Mouse (Mus musculus): ENCODE results near the gene Wipf1. TPM values are rescaled to one million over a fixed set of nuclear protein-coding genes. Genes with fewer than 3 reads are reported as not detected.

The Wipf1 gene
- polyA plus RNA-seq, 1 experiment from 2014 or later: 8.0 TPM

- ATAC-seq (replicated peaks; ENCODE audit: low FRiP score, low read depth): no peak
- H3K36me3 ChIP-seq (ENCODE audit: insufficient read depth, low read length): peaks cover 44% of the 10 kb centered on the region; the same call in 1 of the 2 replicates
Measured at GRCm38 (mm10) chr2:73436976-73437375, 92.6 kb downstream of the Wipf1 start.

GRCm38 (mm10) chr2:73435847-73436246 is 93.7 kb downstream of the Wipf1 start:
- H3K4me1 ChIP-seq (replicated peaks; ENCODE audit: insufficient read depth, low read length): no peaks in the 10 kb centered on the region
- H3K9ac ChIP-seq (ENCODE audit: low read depth, low read length): no peak overlapping the region
- no peak for TF ChIP-seq CTCF (IDR thresholded peaks at IDR 0.05; ENCODE audit: low read depth)
- DNase-seq (ENCODE audit: low spot score) (no peak), ATAC-seq (replicated peaks; ENCODE audit: low FRiP score, low read depth) (no peak)
- H3K27ac ChIP-seq: no peak overlapping the region
- no peak overlapping the region for H3K4me2 ChIP-seq (ENCODE audit: low read length)
- H3K4me3 ChIP-seq (replicated peaks; ENCODE audit: low read depth, low read length): no peak overlapping the region
- 91% methylated on average over 2 of the region's 2 CpGs for WGBS
- H3K9me3 ChIP-seq (replicated peaks; ENCODE audit: low read length): no peaks in the 10 kb centered on the region
- no peaks in the 10 kb centered on the region for H3K27me3 ChIP-seq (ENCODE audit: insufficient read depth, low read length)
- H3K36me3 ChIP-seq (ENCODE audit: insufficient read depth, low read length): peaks cover 44% of the 10 kb centered on the region; the same call in 1 of the 2 replicates

More at GRCm38 (mm10) chr2:73436976-73437375, 92.6 kb downstream of the Wipf1 start:
- Histone ChIP-seq H3K4me3 (replicated peaks; ENCODE audit: low read depth, low read length) (no peak overlapping the region), H3K4me1 (replicated peaks; ENCODE audit: insufficient read depth, low read length) (no peaks in the 10 kb centered on the region), H3K27ac (no peak overlapping the region), H3K4me2 (ENCODE audit: low read length) (no peak overlapping the region), H3K9ac (ENCODE audit: low read depth, low read length) (no peak overlapping the region), H3K27me3 (ENCODE audit: insufficient read depth, low read length) (no peaks in the 10 kb centered on the region), H3K9me3 (replicated peaks; ENCODE audit: low read length) (no peaks in the 10 kb centered on the region)
- no peak for TF ChIP-seq CTCF (IDR thresholded peaks at IDR 0.05; ENCODE audit: low read depth)
- WGBS: 68% methylated on average over 18 of the region's 18 CpGs
- DNase-seq (ENCODE audit: low spot score): no peak

GRCm38 (mm10) chr2:73431959-73432396 is 97.6 kb downstream of the Wipf1 start:
- Histone ChIP-seq H3K36me3 (ENCODE audit: insufficient read depth, low read length) (peaks cover 28% of the 10 kb centered on the region; the same call in 1 of the 2 replicates), H3K4me2 (ENCODE audit: low read length) (peak overlapping the region; percentile 32), H3K4me1 (replicated peaks; ENCODE audit: insufficient read depth, low read length) (no peaks in the 10 kb centered on the region), H3K27ac (no peak overlapping the region; the same call in 1 of the 2 replicates), H3K9me3 (replicated peaks; ENCODE audit: low read length) (no peaks in the 10 kb centered on the region), H3K4me3 (replicated peaks; ENCODE audit: low read depth, low read length) (no peak overlapping the region), H3K9ac (ENCODE audit: low read depth, low read length) (no peak overlapping the region), H3K27me3 (ENCODE audit: insufficient read depth, low read length) (no peaks in the 10 kb centered on the region)
- DNase-seq (ENCODE audit: low spot score) (peak; percentile 73), ATAC-seq (replicated peaks; ENCODE audit: low FRiP score, low read depth) (no peak)
- TF ChIP-seq CTCF (IDR thresholded peaks at IDR 0.05; ENCODE audit: low read depth): no peak
- 30% methylated on average over 14 of the region's 14 CpGs for WGBS

- H3K27me3 ChIP-seq (ENCODE audit: insufficient read depth, low read length): no peaks in the 10 kb centered on the region
- H3K9ac ChIP-seq (ENCODE audit: low read depth, low read length): no peak overlapping the region
- 63% methylated on average over 21 of the region's 21 CpGs for WGBS
- H3K36me3 ChIP-seq (ENCODE audit: insufficient read depth, low read length): peaks cover 9% of the 10 kb centered on the region; the same call in 1 of the 2 replicates
- DNase-seq (ENCODE audit: low spot score) (no peak), ATAC-seq (replicated peaks; ENCODE audit: low FRiP score, low read depth) (no peak)
- H3K4me3 ChIP-seq (replicated peaks; ENCODE audit: low read depth, low read length): no peak overlapping the region
- H3K27ac ChIP-seq: no peak overlapping the region
- no peak overlapping the region for H3K4me2 ChIP-seq (ENCODE audit: low read length)
- no peaks in the 10 kb centered on the region for H3K4me1 ChIP-seq (replicated peaks; ENCODE audit: insufficient read depth, low read length)
- TF ChIP-seq CTCF (IDR thresholded peaks at IDR 0.05; ENCODE audit: low read depth): no peak
- H3K9me3 ChIP-seq (replicated peaks; ENCODE audit: low read length): no peaks in the 10 kb centered on the region
Measured at GRCm38 (mm10) chr2:73428803-73429468, 100.6 kb downstream of the Wipf1 start.

- Histone ChIP-seq H3K4me1 (replicated peaks; ENCODE audit: insufficient read depth, low read length) (no peaks in the 10 kb centered on the region), H3K27me3 (ENCODE audit: insufficient read depth, low read length) (no peaks in the 10 kb centered on the region), H3K9ac (ENCODE audit: low read depth, low read length) (no peak overlapping the region), H3K9me3 (replicated peaks; ENCODE audit: low read length) (no peaks in the 10 kb centered on the region), H3K4me3 (replicated peaks; ENCODE audit: low read depth, low read length) (no peak overlapping the region), H3K27ac (no peak overlapping the region), H3K36me3 (ENCODE audit: insufficient read depth, low read length) (no peaks in the 10 kb centered on the region), H3K4me2 (ENCODE audit: low read length) (no peak overlapping the region)
- peak; percentile 74 for TF ChIP-seq CTCF (IDR thresholded peaks at IDR 0.05; ENCODE audit: low read depth)
- WGBS: 22% methylated on average over 1 of the region's 1 CpGs
- DNase-seq (ENCODE audit: low spot score) (peak; percentile 68), ATAC-seq (replicated peaks; ENCODE audit: low FRiP score, low read depth) (no peak)
Measured at GRCm38 (mm10) chr2:73427293-73427692, 102.2 kb downstream of the Wipf1 start.

GRCm38 (mm10) chr2:73425822-73426221 is 103.7 kb downstream of the Wipf1 start:
- H3K4me3 ChIP-seq (replicated peaks; ENCODE audit: low read depth, low read length): no peak overlapping the region
- WGBS: 75% methylated on average over 14 of the region's 14 CpGs
- no peaks in the 10 kb centered on the region for H3K27me3 ChIP-seq (ENCODE audit: insufficient read depth, low read length)
- H3K27ac ChIP-seq: no peak overlapping the region
- DNase-seq (ENCODE audit: low spot score) (no peak), ATAC-seq (replicated peaks; ENCODE audit: low FRiP score, low read depth) (no peak)
- H3K9ac ChIP-seq (ENCODE audit: low read depth, low read length): no peak overlapping the region
- H3K4me1 ChIP-seq (replicated peaks; ENCODE audit: insufficient read depth, low read length): no peaks in the 10 kb centered on the region
- no peaks in the 10 kb centered on the region for H3K9me3 ChIP-seq (replicated peaks; ENCODE audit: low read length)
- no peak for TF ChIP-seq CTCF (IDR thresholded peaks at IDR 0.05; ENCODE audit: low read depth)
- no peaks in the 10 kb centered on the region for H3K36me3 ChIP-seq (ENCODE audit: insufficient read depth, low read length)
- H3K4me2 ChIP-seq (ENCODE audit: low read length): no peak overlapping the region
